Mouse (Mus musculus) cortical plate, adult 2 months (tissue): ENCODE measurements at regions not wholly inside any gene's neighbourhood (a gene's known extent, or its start where the extent isn't known, plus 50 kb on each side); places are given as distances from the start of the nearest gene placed in this dataset.

ENCODE experiments used
- CTCF ChIP-seq: fragments of 200-500 bp; IDR thresholded peaks from 2 replicates; pipeline ENCODE4 v1.5.1; 2011; ENCODE audit warnings: mild to moderate bottlenecking, control low read depth, low read length; ENCODE audit not compliant: insufficient read depth; ENCODE audit errors: extremely low read depth
- POLR2A ChIP-seq: fragments of 200-500 bp; IDR thresholded peaks from 2 replicates; pipeline ENCODE4 v1.6.1; 2011; ENCODE audit warnings: mild to moderate bottlenecking, low read length, control low read depth; ENCODE audit not compliant: insufficient read depth; ENCODE audit errors: extremely low read depth

GRCm38 (mm10) chr6:140201356-140201755 is 160.1 kb upstream of the Plcz1 start:
- TF ChIP-seq POLR2A (no peak), CTCF (no peak)
